Mouse (Mus musculus) ES-Bruce4 (cell line): ENCODE measurements at regions not wholly inside any gene's neighbourhood (a gene's known extent, or its start where the extent isn't known, plus 50 kb on each side); places are given as distances from the start of the nearest gene placed in this dataset.

Experiments
- H3K27ac ChIP-seq: 2 replicates; pipeline ENCODE4 v1.5.1; 2012; ENCODE audit warnings: low read length, inconsistent platforms; ENCODE audit not compliant: insufficient read depth
- H3K27me3 ChIP-seq: 2 replicates; pipeline ENCODE4 v1.6.1; 2012; ENCODE audit warnings: mild to moderate bottlenecking, low read length, inconsistent platforms; ENCODE audit not compliant: control insufficient read depth, poor library complexity, insufficient read depth, severe bottlenecking
- H3K36me3 ChIP-seq: 2 replicates; pipeline ENCODE4 v1.6.1; 2012; ENCODE audit warnings: inconsistent platforms, mild to moderate bottlenecking, low read length, moderate library complexity; ENCODE audit not compliant: control insufficient read depth, poor library complexity, insufficient read depth, severe bottlenecking
- H3K4me1 ChIP-seq: one replicate; pipeline ENCODE4 v1.8.1; 2011; ENCODE audit warnings: low read length; ENCODE audit not compliant: control insufficient read depth, insufficient read depth
- H3K4me3 ChIP-seq: 2 replicates; pipeline ENCODE4 v1.5.1; 2011; ENCODE audit warnings: low read depth, mild to moderate bottlenecking, low read length
- H3K9ac ChIP-seq: 2 replicates; pipeline ENCODE4 v1.6.1; 2012; ENCODE audit warnings: low read depth, mild to moderate bottlenecking, inconsistent platforms; ENCODE audit not compliant: poor library complexity, severe bottlenecking
- H3K9me3 ChIP-seq: replicated peaks from 2 replicates; pipeline ENCODE4 v1.6.1; 2012; ENCODE audit warnings: mild to moderate bottlenecking, low read length, inconsistent platforms; ENCODE audit not compliant: control insufficient read depth, poor library complexity, insufficient read depth, severe bottlenecking
- CTCF ChIP-seq: IDR thresholded peaks from one replicate; pipeline ENCODE4 v1.8.1; 2011; ENCODE audit warnings: low read depth, low read length
- EP300 ChIP-seq: IDR thresholded peaks from 2 replicates; pipeline ENCODE4 v1.6.1; 2011; ENCODE audit warnings: low read depth, low read length; ENCODE audit not compliant: insufficient read depth
- POLR2A ChIP-seq: IDR thresholded peaks from one replicate; pipeline ENCODE4 v1.8.1; 2011; ENCODE audit warnings: low read length; ENCODE audit not compliant: insufficient read depth

- no peak for TF ChIP-seq POLR2A
- no peak for TF ChIP-seq CTCF
- TF ChIP-seq EP300 = no peak
- Histone ChIP-seq H3K27me3 (no peaks in the 10 kb centered on the region), H3K27ac (no peak overlapping the region), H3K9me3 (no peaks in the 10 kb centered on the region), H3K9ac (no peak overlapping the region), H3K4me3 (no peak overlapping the region), H3K4me1 (no peaks in the 10 kb centered on the region), H3K36me3 (no peaks in the 10 kb centered on the region)
These were observed 224.7 kb downstream of the Cdc5l start for GRCm38 (mm10) chr17:45208596-45209386.

GRCm38 (mm10) chr17:45195779-45196178 is 237.8 kb downstream of the Cdc5l start:
- no peak for TF ChIP-seq EP300
- no peak for TF ChIP-seq POLR2A
- no peak for TF ChIP-seq CTCF
- Histone ChIP-seq H3K9me3 (no peaks in the 10 kb centered on the region), H3K27ac (no peak overlapping the region), H3K4me3 (no peak overlapping the region), H3K27me3 (no peaks in the 10 kb centered on the region), H3K4me1 (no peaks in the 10 kb centered on the region), H3K36me3 (no peaks in the 10 kb centered on the region), H3K9ac (no peak overlapping the region)

GRCm38 (mm10) chr17:45194786-45195281 is 238.7 kb downstream of the Cdc5l start:
- H3K4me3 ChIP-seq = no peak overlapping the region
- no peaks in the 10 kb centered on the region for H3K9me3 ChIP-seq
- H3K27me3 ChIP-seq = no peaks in the 10 kb centered on the region
- TF ChIP-seq POLR2A (no peak), EP300 (no peak), CTCF (no peak)
- no peaks in the 10 kb centered on the region for H3K36me3 ChIP-seq
- no peak overlapping the region for H3K9ac ChIP-seq
- no peaks in the 10 kb centered on the region for H3K4me1 ChIP-seq
- no peak overlapping the region for H3K27ac ChIP-seq

- Histone ChIP-seq H3K36me3 (no peaks in the 10 kb centered on the region), H3K4me3 (no peak overlapping the region), H3K4me1 (no peaks in the 10 kb centered on the region), H3K9ac (no peak overlapping the region), H3K27ac (no peak overlapping the region), H3K9me3 (no peaks in the 10 kb centered on the region), H3K27me3 (no peaks in the 10 kb centered on the region)
- no peak for TF ChIP-seq POLR2A
- TF ChIP-seq CTCF = no peak
- no peak for TF ChIP-seq EP300
These were observed 240.0 kb downstream of the Cdc5l start for GRCm38 (mm10) chr17:45193456-45194025.

- no peaks in the 10 kb centered on the region for H3K27me3 ChIP-seq
- no peak overlapping the region for H3K4me3 ChIP-seq
- no peaks in the 10 kb centered on the region for H3K9me3 ChIP-seq
- TF ChIP-seq CTCF = no peak
- TF ChIP-seq POLR2A = no peak
- no peak for TF ChIP-seq EP300
- H3K4me1 ChIP-seq = no peaks in the 10 kb centered on the region
- no peak overlapping the region for H3K27ac ChIP-seq
- H3K9ac ChIP-seq = no peak overlapping the region
- H3K36me3 ChIP-seq = no peaks in the 10 kb centered on the region
These were observed 246.1 kb downstream of the Cdc5l start for GRCm38 (mm10) chr17:45187402-45187801.

GRCm38 (mm10) chr17:45176340-45176739 is 257.2 kb downstream of the Cdc5l start:
- H3K27ac ChIP-seq = no peak overlapping the region
- no peaks in the 10 kb centered on the region for H3K9me3 ChIP-seq
- TF ChIP-seq CTCF (no peak), EP300 (no peak), POLR2A (no peak)
- no peak overlapping the region for H3K9ac ChIP-seq
- H3K27me3 ChIP-seq = no peaks in the 10 kb centered on the region
- no peaks in the 10 kb centered on the region for H3K4me1 ChIP-seq
- H3K4me3 ChIP-seq = no peak overlapping the region
- no peaks in the 10 kb centered on the region for H3K36me3 ChIP-seq
